Mouse (Mus musculus) adipocyte (in vitro differentiated cells): Measurements from ENCODE around the gene Kcnj8.
"Not testable (repeated sequence)": the region's sequence is repeated elsewhere in the genome, so short reads cannot be mapped to it uniquely, and the experiment has no call there.

Experiments used
- DNase-seq: peaks from one replicate; pipeline ENCODE4 v3.0.0-alpha.2; 2016; ENCODE audit warnings: low spot score

Kcnj8 gene

DNA sequence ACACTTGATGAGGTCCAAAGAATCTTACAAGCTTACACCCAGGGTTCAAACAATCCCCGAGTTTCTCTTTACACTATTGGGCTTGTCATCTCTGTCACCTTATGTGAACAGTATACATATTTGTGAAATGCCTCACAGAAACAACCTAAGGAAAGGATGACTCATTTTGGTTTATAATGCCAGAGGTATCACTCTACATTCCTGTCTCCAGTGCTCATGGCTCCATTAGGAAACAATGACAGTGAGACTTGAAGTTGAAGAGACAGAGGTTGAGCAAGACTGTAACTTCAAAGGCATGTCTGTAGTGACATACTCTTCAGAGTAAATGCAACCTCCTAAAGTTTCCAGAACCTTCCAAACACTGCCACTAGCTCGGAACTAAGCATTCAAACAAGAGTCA lies 23.0 kb downstream of the Kcnj8 start:
- no peak for DNase-seq

DNA sequence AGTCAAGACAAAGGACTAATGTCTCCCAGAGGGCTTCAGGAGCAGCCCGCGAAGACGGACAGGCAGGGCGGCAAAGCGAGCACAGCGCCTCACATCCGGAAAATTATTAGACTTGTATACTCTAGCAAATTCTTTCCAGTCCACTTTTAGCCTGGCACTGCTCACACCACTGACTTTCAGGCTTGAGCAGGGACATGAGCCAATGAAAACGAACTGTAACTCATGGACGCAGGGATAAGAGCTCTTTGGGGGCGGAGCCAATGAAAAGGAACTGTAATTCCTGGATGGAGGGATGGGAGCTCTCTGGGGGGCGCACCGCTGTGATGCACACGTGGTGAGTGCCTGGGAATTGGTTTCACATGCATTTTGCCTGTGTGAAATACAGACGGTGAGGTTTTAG lies 26.3 kb downstream of the Kcnj8 start:
- DNase-seq, result peak; percentile 53

GRCm38 (mm10) chr6:142543648-142544047 lies 27.8 kb downstream of the Kcnj8 start:
- no peak for DNase-seq

DNA sequence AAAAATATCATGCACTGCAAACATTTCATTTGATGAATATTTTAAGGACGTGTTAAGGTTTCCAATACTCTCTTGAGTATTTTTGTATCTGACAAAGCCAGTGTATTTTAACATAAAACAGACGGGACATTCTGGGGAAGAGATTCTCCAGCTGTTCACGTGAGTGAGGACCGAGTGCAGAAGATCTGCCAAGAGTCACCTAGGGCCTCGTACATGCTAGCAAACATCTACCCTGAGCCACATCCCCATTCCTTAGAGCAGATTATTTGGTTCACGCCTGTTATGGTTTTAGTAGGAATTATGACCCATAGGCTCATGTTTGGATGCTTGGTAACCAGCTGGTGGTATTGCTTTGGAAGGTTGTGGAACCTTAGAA lies 28.6 kb downstream of the Kcnj8 start:
- DNase-seq, result no peak

DNA sequence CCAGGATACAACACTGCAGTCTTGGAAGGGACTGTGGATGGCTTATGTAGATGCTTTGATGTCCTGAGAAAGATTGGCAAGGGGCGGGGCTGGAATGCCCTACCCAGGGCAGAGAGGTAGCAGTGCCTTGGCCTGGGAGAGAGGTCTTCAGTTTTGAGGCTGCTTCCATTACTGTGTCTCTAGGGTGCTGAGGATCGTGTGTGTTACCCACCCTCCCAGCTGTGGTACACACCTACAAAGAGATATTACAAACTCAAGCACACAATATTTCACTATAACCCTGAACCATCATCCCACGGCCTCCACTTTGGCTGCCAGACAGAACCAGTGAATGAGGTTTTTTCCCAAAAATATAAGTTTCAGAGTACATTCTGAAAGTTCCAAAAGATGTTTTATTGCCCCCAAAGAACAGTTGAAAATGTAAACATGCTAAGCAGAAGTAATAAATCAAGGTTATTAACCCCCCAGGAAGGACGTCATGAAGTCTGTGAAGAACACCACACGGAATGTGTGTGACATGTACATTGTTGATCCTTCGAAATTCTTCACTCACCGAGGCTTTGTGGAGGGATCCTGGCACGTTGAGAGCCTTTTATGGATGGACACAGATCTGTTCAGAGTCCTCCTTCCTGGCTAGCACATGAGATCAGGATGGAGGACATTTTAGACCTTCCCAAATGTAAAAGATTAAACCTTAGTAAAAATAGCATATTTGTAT lies 29.2 kb downstream of the Kcnj8 start:
- no peak for DNase-seq

DNA sequence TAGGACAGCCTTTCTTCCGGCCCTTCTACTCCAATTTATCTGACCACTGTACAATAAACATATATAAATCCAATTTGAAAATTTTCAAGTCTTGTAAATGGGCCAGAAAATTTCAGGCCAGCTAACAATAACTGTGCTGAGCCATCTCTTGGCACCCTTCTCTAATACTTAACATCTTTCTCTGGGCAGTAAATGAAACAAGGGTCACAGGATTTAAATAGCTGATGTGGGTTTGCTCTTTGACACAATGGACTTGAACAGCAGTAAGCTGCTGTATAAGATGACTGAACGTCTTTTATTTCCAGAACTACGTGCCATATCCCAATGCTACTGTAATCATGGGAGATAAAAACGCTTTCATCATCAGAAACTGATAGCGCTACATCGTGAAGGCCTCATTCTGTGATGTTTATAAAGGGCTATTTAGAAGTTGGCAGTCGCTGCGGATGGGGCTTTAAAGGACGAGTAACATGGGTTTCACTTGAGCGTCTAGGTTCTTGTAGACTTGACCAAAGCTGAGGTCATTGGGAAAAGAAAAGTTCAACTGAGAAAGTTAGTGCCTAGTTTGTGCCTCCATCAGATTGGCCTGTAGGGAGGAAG lies 30.8 kb downstream of the Kcnj8 start:
- DNase-seq, result peak; percentile 58

DNA sequence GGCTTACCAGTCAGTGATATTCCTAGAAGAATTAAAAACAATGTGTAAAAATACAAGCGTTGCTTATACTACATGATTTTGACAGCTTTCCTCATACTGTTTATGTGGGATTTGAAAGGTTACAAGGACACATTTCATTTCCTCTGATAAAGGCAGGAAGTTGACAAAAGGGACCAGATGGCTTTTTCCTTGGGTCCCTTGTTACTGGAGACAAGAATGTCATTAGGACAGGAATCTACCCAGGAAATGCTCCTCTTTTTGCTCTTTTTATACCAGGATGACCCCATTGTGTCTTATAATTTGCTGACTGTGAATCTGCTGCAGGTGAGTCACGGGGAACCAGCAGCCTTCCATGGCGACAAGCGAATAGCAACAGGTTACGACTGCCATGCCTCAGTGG lies 31.3 kb downstream of the Kcnj8 start:
- no peak for DNase-seq

GRCm38 (mm10) chr6:142538503-142538902 lies 32.9 kb downstream of the Kcnj8 start:
- DNase-seq, result peak; percentile 44

DNA sequence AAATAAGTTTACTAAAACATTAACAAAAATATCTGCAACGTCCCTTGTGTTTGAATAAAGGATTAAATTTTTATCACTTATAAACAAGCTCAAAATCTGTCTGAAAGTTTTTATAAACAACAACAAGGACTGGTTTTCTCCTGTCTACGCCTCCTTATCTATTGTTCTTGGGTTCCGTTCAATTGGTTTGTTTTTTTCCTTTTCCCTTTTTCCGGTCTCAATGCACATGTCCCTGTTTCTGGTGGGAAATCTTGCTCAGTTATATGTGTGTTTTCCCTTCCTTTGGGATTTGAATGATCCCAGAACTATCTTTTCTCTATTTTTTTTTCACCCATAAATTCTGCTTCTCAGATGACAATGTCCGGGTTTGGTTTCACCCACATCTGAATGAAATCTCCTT lies 38.0 kb downstream of the Kcnj8 start:
- no peak for DNase-seq

DNA sequence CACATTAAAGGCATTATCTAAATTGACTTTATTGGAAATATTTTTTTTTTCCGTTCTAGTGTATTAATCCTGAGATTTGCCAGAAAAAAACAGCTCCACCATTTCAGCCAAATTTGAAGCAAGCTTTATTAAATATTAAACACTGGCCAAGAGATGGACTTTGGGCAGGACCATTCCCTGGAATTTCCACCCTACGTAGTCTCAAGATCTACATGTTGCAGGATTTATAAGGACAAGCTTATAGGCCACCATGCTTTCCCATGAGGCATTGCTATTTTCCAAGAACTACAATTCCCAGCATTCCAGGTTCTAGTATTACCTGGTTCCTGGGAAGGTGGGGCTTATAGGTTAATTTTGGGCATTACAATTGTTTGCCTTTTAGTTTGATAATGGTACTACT lies 38.7 kb downstream of the Kcnj8 start:
- no peak for DNase-seq

DNA sequence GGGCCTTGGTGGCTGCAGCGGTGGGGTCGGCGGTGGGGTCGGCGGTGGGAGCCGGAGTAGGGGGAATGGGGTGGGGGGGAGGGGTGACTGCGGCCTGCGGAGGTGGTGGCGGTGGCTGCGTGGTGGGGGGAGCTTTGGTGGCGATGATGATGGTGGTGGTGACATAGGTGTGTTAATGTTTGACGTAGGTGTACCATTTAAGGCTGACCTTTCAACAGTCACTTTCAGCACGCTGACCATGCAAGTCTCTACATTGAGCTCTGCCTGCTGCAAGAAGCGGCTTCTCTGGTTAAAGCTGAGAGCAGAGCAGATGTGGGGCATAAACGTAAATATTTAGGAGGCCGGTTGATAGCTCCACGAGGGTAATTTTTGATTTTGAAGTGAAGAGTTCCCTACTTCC lies 39.3 kb downstream of the Kcnj8 start:
- DNase-seq, result no peak

DNA sequence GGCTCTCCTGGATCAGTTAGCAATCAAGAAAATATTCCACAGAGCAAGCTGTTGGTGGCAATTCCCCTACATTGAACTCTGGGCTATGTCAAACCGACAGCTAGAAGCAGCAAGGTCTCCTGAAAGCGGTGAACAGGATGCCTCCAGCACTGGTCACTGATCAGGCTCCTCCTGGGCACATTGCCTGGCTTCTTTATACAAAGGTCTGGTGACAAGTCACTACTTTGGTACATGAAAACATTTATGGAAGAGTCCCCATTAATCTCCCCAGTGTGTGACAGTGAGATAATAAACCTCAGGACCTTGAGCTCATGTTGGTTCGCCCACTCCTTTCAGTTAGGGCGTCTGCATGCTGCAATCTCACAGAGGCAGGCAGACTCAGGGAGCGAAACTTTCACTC lies 41.0 kb downstream of the Kcnj8 start:
- peak; percentile 69 for DNase-seq

DNA sequence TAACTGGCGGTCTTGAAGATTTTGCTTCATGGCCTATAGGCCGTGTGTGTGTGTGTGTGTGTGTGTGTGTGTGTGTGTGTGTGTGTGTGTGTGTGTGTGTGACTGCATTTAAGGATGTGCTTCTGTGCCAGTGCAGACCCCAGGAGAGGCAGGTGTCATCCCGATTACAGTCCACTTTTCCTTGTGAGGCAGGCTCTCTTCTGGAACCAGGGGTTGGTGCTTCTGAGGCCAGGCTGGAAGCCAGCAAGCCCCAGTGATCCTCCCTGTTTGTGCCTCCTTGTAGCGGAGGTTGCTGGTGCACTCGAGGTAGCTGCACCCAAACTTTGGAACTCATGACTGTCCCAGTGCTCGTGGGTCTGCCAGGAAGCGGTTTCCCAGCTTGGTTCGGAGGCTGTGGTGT lies 41.7 kb downstream of the Kcnj8 start:
- no peak for DNase-seq

DNA sequence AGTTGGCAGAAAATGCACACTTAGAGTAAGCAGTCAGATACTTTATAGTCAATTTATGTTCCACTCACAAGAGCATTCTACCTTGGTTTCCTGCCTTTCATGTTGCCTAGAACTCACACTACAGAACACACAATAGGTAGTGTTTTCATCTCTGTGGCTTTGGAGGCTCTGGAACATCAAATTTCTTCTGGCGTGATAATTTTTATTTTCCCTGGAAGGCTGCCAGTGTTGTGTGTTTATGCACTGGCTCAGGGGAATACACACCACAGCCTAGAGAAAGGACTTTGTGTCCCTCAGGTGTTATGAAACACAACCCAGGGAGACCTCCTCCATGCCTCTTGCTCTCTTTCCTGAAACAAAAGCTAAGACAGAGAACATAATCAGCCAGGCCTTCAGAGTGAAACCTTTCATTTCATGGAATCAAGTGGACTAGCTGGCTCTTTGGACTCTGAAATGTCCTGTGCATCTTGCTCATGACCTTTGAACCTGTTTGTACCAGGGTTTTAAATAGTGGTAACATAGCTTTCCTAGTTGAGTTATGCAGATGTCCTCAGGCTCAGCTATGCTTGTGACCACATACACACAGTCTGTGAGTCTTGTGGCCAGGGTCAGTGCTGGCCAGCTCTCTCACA lies 43.4 kb downstream of the Kcnj8 start:
- no peak for DNase-seq

DNA sequence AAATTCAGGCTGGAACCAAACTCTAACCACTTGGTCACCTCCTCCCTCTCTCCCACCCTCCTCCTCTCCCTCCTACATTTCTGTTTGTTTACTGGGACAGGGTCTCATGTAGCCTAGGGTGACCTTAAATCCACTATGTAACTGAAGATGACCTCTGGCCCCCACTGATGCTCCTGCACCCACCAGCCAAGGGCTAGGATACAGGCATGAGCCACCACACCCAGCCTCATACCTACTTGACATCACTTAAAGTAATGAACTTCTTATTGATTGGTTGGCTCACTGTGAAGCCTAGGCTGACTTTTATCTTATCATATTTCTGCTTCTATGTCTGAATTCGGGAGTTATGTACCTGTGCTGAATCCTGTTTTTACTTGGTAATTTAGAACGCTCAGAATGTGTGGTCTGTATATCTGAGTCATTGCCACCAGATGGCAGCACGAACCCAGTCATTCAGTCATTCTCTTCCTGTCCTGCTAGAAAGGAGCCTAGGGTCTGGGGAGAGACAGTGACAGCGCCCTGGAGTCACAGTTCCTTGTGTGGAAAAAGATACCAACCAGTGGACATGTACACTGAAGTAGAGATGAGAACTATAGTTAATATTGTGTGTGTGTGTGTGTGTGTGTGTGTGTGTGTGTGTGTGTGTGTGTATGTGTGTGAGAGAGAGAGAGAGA lies 46.6 kb downstream of the Kcnj8 start:
- DNase-seq, result peak; percentile 84

- DNase-seq, result no peak
Observed at GRCm38 (mm10) chr6:142521591-142522110, 49.8 kb downstream of the Kcnj8 start.

DNA sequence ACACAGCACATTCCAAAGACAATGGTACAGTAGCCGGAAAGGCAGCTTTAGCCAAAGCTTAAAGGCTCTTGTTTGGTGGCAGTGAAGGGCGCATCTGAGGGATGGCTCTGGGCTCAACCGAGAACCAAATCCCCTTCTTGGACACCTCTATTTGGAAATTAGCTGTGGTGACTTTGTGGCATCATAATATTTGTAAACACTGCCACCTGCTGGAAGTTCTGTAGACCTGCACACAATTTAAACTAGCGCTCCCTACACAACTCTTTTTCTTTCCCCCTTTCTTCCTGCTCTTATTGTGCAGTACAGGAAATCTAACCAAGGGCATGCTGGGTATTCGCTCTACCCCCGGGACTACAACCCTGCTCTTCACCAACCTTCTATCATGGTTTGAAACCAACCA lies 52.3 kb downstream of the Kcnj8 start:
- DNase-seq, result peak; percentile 70

GRCm38 (mm10) chr6:142515379-142515778 lies 56.0 kb downstream of the Kcnj8 start:
- DNase-seq, result not testable (repeated sequence)

- DNase-seq, result no peak
Observed at GRCm38 (mm10) chr6:142514912-142515311, 56.5 kb downstream of the Kcnj8 start.
